Mouse (Mus musculus): Measurements from ENCODE around the gene Milr1. TPM values are rescaled to one million over a fixed set of nuclear protein-coding genes. Genes with fewer than 3 reads are reported as not detected.
"Not testable (repeated sequence)": the region's sequence is repeated elsewhere in the genome, so short reads cannot be mapped to it uniquely, and the experiment has no call there.

Gene Milr1
- polyA plus RNA-seq, 1 experiment from 2014 or later = 1.3 TPM

- peak overlapping the region; percentile 100 for H3K9ac ChIP-seq (ENCODE audit: low read length)
- H3K36me3 ChIP-seq (ENCODE audit: control insufficient read depth, insufficient read depth, low read length) = peaks cover 10% of the 10 kb centered on the region; the same call in 1 of the 2 replicates
- no peak for ATAC-seq (replicated peaks; ENCODE audit: low FRiP score)
- peak overlapping the region; percentile 97 for H3K4me3 ChIP-seq (ENCODE audit: low read depth, low read length)
- H3K27ac ChIP-seq (ENCODE audit: low read depth, low read length) = peak overlapping the region; percentile 98
- no peaks in the 10 kb centered on the region for H3K9me3 ChIP-seq (ENCODE audit: control insufficient read depth, low read length)
- no peak for DNase-seq (ENCODE audit: low spot score)
- 1% methylated on average over 6 of the region's 6 CpGs for WGBS
- no peaks in the 10 kb centered on the region for H3K4me1 ChIP-seq (replicated peaks; ENCODE audit: control insufficient read depth, insufficient read depth, low read length)
- H3K4me2 ChIP-seq (ENCODE audit: low read depth, low read length, severe bottlenecking) = peak overlapping the region; percentile 82
- H3K27me3 ChIP-seq (ENCODE audit: control insufficient read depth, insufficient read depth, low read length) = no peaks in the 10 kb centered on the region
Observed at GRCm38 (mm10) chr11:106789649-106790048, 38.6 kb downstream of the Milr1 start.

GRCm38 (mm10) chr11:106793846-106794245, 42.8 kb downstream of the Milr1 start:
- Histone ChIP-seq H3K9ac (ENCODE audit: low read length) (no peak overlapping the region), H3K9me3 (ENCODE audit: control insufficient read depth, low read length) (peaks cover 5% of the 10 kb centered on the region; the same call in 1 of the 2 replicates), H3K27me3 (ENCODE audit: control insufficient read depth, insufficient read depth, low read length) (no peaks in the 10 kb centered on the region), H3K4me2 (ENCODE audit: low read depth, low read length, severe bottlenecking) (no peak overlapping the region), H3K27ac (ENCODE audit: low read depth, low read length) (no peak overlapping the region), H3K4me1 (replicated peaks; ENCODE audit: control insufficient read depth, insufficient read depth, low read length) (no peaks in the 10 kb centered on the region), H3K36me3 (ENCODE audit: control insufficient read depth, insufficient read depth, low read length) (peaks cover 10% of the 10 kb centered on the region), H3K4me3 (ENCODE audit: low read depth, low read length) (no peak overlapping the region)
- DNase-seq (ENCODE audit: low spot score) = no peak
- 73% methylated on average over 4 of the region's 4 CpGs for WGBS
- no peak for ATAC-seq (replicated peaks; ENCODE audit: low FRiP score)

- 78% methylated on average over 9 of the region's 9 CpGs for WGBS
- no peak overlapping the region for H3K4me2 ChIP-seq (ENCODE audit: low read depth, low read length, severe bottlenecking)
- H3K36me3 ChIP-seq (ENCODE audit: control insufficient read depth, insufficient read depth, low read length) = peaks cover 10% of the 10 kb centered on the region
- no peak overlapping the region for H3K9ac ChIP-seq (ENCODE audit: low read length)
- DNase-seq (ENCODE audit: low spot score) (no peak), ATAC-seq (replicated peaks; ENCODE audit: low FRiP score) (no peak)
- H3K9me3 ChIP-seq (ENCODE audit: control insufficient read depth, low read length) = peaks cover 5% of the 10 kb centered on the region; the same call in 1 of the 2 replicates
- H3K27me3 ChIP-seq (ENCODE audit: control insufficient read depth, insufficient read depth, low read length) = no peaks in the 10 kb centered on the region
- H3K4me1 ChIP-seq (replicated peaks; ENCODE audit: control insufficient read depth, insufficient read depth, low read length) = no peaks in the 10 kb centered on the region
- H3K27ac ChIP-seq (ENCODE audit: low read depth, low read length) = no peak overlapping the region
- H3K4me3 ChIP-seq (ENCODE audit: low read depth, low read length) = no peak overlapping the region
Observed at GRCm38 (mm10) chr11:106795679-106796078, 44.7 kb downstream of the Milr1 start.

GRCm38 (mm10) chr11:106802069-106802627, 51.1 kb downstream of the Milr1 start:
- Histone ChIP-seq H3K36me3 (ENCODE audit: control insufficient read depth, insufficient read depth, low read length) (peaks cover 7% of the 10 kb centered on the region), H3K27me3 (ENCODE audit: control insufficient read depth, insufficient read depth, low read length) (no peaks in the 10 kb centered on the region), H3K4me1 (replicated peaks; ENCODE audit: control insufficient read depth, insufficient read depth, low read length) (no peaks in the 10 kb centered on the region), H3K9ac (ENCODE audit: low read length) (no peak overlapping the region), H3K4me2 (ENCODE audit: low read depth, low read length, severe bottlenecking) (no peak overlapping the region), H3K9me3 (ENCODE audit: control insufficient read depth, low read length) (peaks cover 5% of the 10 kb centered on the region; the same call in 1 of the 2 replicates), H3K4me3 (ENCODE audit: low read depth, low read length) (no peak overlapping the region), H3K27ac (ENCODE audit: low read depth, low read length) (no peak overlapping the region)
- ATAC-seq (replicated peaks; ENCODE audit: low FRiP score) (no peak), DNase-seq (ENCODE audit: low spot score) (no peak)
- 87% methylated on average over 10 of the region's 10 CpGs for WGBS

GRCm38 (mm10) chr11:106807442-106807841, 56.4 kb downstream of the Milr1 start:
- H3K9ac ChIP-seq (ENCODE audit: low read length); H3K4me2 ChIP-seq (ENCODE audit: low read depth, low read length, severe bottlenecking); H3K36me3 ChIP-seq (ENCODE audit: control insufficient read depth, insufficient read depth, low read length); H3K9me3 ChIP-seq (ENCODE audit: control insufficient read depth, low read length); H3K27ac ChIP-seq (ENCODE audit: low read depth, low read length); DNase-seq (ENCODE audit: low spot score); H3K4me1 ChIP-seq (replicated peaks; ENCODE audit: control insufficient read depth, insufficient read depth, low read length); H3K27me3 ChIP-seq (ENCODE audit: control insufficient read depth, insufficient read depth, low read length); ATAC-seq (replicated peaks; ENCODE audit: low FRiP score); H3K4me3 ChIP-seq (ENCODE audit: low read depth, low read length): not testable (repeated sequence)
- WGBS = 83% methylated on average over 1 of the region's 1 CpGs

GRCm38 (mm10) chr11:106812410-106813136, 61.5 kb downstream of the Milr1 start:
- H3K4me1 ChIP-seq (replicated peaks; ENCODE audit: control insufficient read depth, insufficient read depth, low read length) = no peaks in the 10 kb centered on the region
- H3K27me3 ChIP-seq (ENCODE audit: control insufficient read depth, insufficient read depth, low read length) = no peaks in the 10 kb centered on the region
- ATAC-seq (replicated peaks; ENCODE audit: low FRiP score) = no peak
- WGBS = 92% methylated on average over 7 of the region's 7 CpGs
- no peak overlapping the region for H3K4me2 ChIP-seq (ENCODE audit: low read depth, low read length, severe bottlenecking)
- no peak overlapping the region for H3K27ac ChIP-seq (ENCODE audit: low read depth, low read length)
- H3K9me3 ChIP-seq (ENCODE audit: control insufficient read depth, low read length) = no peaks in the 10 kb centered on the region
- H3K36me3 ChIP-seq (ENCODE audit: control insufficient read depth, insufficient read depth, low read length) = peaks cover 3% of the 10 kb centered on the region; the same call in 1 of the 2 replicates
- DNase-seq (ENCODE audit: low spot score) = no peak
- no peak overlapping the region for H3K4me3 ChIP-seq (ENCODE audit: low read depth, low read length)
- H3K9ac ChIP-seq (ENCODE audit: low read length) = no peak overlapping the region

GRCm38 (mm10) chr11:106814601-106815320, 63.7 kb downstream of the Milr1 start:
- Histone ChIP-seq H3K4me3 (ENCODE audit: low read depth, low read length) (no peak overlapping the region), H3K9ac (ENCODE audit: low read length) (no peak overlapping the region), H3K36me3 (ENCODE audit: control insufficient read depth, insufficient read depth, low read length) (peaks cover 3% of the 10 kb centered on the region), H3K4me1 (replicated peaks; ENCODE audit: control insufficient read depth, insufficient read depth, low read length) (no peaks in the 10 kb centered on the region), H3K27me3 (ENCODE audit: control insufficient read depth, insufficient read depth, low read length) (no peaks in the 10 kb centered on the region), H3K27ac (ENCODE audit: low read depth, low read length) (no peak overlapping the region), H3K4me2 (ENCODE audit: low read depth, low read length, severe bottlenecking) (no peak overlapping the region), H3K9me3 (ENCODE audit: control insufficient read depth, low read length) (no peaks in the 10 kb centered on the region)
- ATAC-seq (replicated peaks; ENCODE audit: low FRiP score) (no peak), DNase-seq (ENCODE audit: low spot score) (no peak)
- 82% methylated on average over 14 of the region's 14 CpGs for WGBS

- ATAC-seq (replicated peaks; ENCODE audit: low FRiP score) (no peak), DNase-seq (ENCODE audit: low spot score) (no peak)
- H3K27me3 ChIP-seq (ENCODE audit: control insufficient read depth, insufficient read depth, low read length) = no peaks in the 10 kb centered on the region
- peaks cover 3% of the 10 kb centered on the region for H3K36me3 ChIP-seq (ENCODE audit: control insufficient read depth, insufficient read depth, low read length)
- no peak overlapping the region for H3K9ac ChIP-seq (ENCODE audit: low read length)
- no peaks in the 10 kb centered on the region for H3K9me3 ChIP-seq (ENCODE audit: control insufficient read depth, low read length)
- 96% methylated on average over 2 of the region's 2 CpGs for WGBS
- H3K4me1 ChIP-seq (replicated peaks; ENCODE audit: control insufficient read depth, insufficient read depth, low read length) = no peaks in the 10 kb centered on the region
- no peak overlapping the region for H3K4me3 ChIP-seq (ENCODE audit: low read depth, low read length)
- H3K4me2 ChIP-seq (ENCODE audit: low read depth, low read length, severe bottlenecking) = no peak overlapping the region
- no peak overlapping the region for H3K27ac ChIP-seq (ENCODE audit: low read depth, low read length)
Observed at GRCm38 (mm10) chr11:106815331-106815730, 64.3 kb downstream of the Milr1 start.
